Mouse (Mus musculus) CD4-positive helper T cell, adult 2 months (primary cell): ENCODE measurements around the gene Nipal4.

Source experiments
- DNase-seq: peaks from one replicate; pipeline ENCODE4 v3.0.0-alpha.2; 2012; ENCODE audit warnings: low read depth, missing footprints, low spot score

Gene Nipal4

GRCm38 (mm10) chr11:46168506-46168905, 2.2 kb upstream of the Nipal4 start:
- DNase-seq = no peak

DNA sequence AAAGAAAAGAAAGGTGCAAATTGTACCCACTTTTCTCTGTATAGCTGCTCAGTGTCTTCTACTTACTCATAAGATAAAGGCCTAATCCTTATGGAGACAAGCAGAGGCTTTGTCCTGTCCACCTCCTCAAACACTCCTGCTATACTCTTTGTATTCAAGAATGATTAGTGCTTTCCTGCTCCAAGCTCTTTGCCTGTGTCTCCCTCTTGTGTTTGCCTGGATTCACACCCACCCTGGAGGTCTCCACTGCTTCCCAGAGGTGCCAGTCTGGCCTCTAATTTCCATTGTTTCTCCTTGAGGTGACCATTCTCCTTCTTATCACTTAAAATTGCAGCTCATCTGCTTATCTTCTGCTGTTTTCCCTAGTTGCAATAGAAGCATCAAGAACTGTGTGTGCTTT, 8.8 kb downstream of the Nipal4 start:
- no peak for DNase-seq

DNA sequence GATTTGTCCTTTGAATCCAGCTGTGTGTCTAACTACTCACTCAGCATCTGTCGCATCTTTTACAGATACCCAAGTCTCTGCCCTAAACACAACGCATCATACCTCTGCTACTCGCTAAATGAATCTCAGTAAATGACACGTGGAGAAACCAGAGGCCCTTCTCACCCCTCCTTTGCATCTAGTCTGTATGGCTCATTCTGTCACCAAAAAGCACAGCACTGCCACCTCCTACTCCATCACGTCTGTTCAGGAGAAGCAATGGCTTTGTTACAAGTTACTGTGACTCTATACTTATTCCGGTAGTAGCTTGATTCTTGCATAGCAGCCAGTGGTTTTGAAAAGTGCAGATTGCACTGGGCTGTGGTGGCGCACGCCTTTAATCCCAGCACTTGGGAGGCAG, 9.4 kb downstream of the Nipal4 start:
- DNase-seq = no peak

DNA sequence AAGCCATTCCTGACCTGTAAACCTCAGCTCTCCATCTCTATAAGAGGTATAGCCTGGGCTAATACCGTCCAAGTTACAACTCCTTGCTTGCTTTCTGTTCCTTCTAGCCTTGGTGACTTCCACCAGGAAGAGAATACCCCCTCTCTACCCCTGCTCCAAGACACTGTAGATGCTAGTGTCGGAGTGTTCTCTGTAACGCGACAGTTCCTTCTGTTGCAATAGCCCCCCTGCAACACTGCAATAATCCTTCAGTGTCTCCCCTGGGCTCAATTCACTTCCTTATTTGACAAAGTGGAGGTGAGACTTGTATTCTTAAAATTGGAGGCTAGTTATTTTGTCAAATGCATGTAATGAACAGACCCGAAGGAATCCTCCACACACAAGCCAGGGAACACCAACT, 19.7 kb downstream of the Nipal4 start:
- no peak for DNase-seq

DNA sequence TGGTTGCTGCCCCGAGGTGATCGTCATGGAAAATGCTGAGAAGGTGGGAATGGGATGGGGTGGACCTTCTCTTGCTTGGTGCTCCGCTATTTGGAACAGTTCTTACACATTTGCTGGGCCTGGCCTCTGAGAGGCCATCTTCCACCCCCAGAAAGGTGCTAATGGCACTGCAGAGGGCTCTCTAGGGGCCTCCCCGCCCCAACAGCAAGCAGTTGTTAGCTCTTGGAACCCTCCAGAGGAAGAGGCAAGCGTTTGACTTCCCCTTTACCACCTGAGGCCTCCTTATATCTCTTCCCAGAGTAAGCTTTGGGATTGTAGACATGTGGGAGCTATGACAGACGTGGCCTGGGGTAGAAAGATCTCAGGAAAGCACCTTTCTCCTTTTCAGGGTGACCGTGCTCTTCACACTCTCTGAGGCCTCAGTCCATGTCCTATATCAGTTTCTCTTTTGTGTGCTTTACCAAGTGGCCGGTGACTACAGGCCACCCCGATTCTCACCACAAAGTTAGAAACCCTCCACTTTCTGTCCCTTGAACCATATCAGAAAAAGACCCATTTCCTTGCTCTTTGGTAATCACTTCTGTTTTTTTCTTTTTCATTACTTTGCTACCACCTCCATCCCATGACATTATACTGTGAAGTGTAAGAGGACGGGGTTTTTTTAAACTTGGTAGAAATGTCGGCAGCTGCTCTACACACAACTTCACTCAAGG, 21.0 kb downstream of the Nipal4 start:
- no peak for DNase-seq

DNA sequence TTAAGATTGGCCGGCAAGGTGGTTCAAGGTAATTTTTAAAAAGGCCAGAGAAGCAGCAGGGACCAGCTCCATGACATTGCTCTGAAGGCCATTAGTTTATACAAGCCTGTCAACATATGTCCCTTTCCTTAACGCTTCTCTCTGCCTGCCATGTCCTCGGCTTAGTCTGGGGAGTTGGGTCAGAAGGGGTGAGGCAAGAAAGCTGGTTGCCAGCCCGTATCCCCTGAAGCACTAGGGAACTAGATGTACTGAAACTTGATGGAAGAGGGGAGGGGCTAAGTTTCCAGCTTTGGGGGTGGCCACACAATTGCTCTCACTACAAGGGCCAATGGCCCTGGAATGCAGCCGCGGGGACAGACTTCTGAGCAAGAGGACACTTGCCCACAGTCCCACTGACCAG, 23.0 kb downstream of the Nipal4 start:
- DNase-seq = no peak

- DNase-seq = peak; percentile 74
Measured at GRCm38 (mm10) chr11:46134899-46135298, 31.4 kb downstream of the Nipal4 start.

DNA sequence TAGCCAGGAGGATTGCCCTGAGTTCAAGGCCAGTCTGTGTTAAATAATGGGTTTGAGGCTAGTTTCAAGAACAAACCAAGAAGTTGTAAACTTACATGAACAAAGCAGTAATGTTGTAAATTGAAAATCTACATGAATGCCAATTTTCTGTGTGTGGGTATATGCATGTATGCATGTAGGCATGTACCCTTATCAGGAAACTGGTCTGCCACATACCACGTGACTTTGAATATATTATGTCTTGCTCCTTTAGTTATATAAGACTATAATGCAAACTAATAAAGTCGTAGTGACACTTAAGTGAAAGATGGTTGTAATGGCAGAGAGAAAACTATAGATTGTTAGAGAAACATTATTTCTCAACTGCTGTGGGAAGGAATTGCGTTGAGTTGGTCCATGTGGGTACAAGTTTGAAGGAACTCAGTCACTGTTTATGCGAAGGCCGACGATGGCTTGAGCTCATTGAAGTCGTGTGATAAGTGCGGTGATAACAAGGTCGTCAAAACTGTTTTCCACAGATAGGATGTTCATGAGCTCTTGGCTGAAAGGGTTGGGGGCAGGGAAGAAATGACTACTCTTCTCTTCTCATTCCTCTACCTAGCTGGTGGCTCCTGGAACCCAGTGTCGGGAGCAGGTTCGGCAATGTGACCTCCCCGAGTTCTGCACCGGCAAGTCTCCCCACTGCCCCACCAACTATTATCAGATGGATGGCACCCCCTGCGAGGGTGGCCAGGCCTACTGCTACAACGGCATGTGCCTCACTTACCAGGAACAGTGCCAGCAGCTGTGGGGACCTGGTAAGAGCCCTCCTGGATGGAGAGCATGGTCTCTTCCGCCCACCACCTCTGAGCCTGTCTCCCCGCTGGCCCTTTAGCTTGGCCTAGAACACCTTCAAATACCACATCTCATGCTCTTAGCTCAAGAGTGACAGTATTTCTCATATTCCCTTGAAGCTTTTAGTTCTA, 35.0 kb downstream of the Nipal4 start:
- DNase-seq = no peak

DNA sequence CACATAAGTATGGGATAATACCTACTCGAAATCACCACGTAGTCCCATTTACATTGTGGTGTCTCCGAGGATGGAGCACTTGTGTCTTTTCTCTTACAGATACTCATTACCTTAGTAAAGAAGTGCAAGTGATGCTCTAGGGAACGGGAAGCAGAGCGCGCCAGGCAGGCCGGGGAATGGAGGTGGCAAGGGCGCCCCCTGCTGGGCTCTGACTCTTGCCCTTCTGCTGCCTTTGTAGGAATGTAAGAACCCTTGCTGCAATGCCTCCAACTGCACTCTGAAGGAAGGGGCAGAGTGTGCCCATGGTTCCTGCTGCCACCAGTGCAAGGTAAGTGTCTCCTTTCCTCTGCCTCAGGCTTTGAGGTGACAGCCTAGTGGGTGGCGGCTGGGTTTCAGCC, 37.8 kb downstream of the Nipal4 start:
- peak; percentile 82 for DNase-seq

DNA sequence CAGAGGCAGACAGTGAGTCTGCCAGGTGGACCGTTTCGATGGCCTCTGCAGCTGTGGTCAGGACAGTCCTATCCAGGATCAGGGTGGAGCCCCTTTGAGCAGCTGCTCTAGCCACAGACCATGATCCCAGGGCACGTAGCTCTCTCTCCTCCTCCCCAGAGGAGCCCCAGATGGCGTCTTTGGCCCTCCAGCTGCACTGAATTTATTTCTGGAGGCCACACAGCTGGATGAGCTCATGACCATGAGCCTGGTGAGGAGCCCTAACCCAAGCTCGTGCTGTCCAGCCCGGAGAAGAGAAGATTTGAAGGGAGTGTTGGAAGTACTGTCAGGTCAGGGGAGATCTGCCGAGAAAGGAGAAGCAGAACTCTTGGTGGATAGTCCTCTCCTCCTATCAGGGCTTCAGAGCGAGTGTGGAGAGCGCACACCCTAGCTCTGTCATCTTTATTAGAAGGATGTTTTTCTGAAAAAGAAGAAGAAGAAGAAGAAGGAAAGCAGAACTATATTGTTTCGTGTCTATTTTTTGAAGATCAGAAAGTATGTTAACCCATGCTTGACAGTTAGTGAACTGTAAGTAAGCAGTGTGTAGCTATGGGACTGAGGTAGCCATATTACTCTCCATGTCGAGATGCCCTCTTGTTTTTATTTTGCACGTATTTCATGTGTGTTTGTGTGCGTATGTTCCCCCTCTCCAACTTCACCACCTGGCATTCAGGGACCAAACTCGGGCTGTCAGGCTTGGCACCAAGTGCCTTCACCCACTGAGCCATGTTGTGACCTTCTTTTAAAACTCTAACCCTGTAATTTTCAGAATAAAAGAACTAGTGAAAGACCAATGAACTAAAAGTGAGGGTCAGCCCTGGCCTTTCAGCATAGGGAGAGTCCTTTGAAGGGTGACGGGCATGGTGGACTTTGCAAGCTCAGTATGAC, 38.4 kb downstream of the Nipal4 start:
- DNase-seq = peak; percentile 20

DNA sequence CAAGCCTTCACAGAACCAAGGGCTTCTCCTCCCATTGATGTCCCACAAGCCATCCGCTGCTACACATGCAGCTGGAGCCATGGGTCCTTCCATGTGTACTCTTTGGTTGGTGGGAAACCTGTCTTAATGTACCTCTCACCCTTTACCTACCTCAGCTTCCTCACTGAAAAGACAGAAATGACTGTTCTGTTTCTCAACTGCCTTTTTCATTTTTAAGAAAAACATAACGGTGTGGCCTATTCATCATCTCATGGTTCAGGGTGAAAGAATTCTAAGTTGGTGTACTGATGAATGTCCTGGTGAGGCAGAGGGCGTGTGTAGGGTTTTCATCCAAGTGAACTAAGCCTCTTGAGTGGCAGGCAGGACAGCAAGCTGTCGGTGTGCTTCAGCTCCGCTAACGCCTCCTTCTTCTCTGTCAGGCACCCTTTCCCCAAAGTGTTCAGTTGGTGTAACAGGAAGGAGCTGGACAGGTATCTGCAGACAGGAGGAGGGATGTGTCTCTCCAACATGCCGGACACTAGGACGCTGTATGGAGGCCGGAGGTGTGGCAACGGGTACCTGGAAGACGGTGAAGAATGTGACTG, 39.4 kb downstream of the Nipal4 start:
- peak; percentile 31 for DNase-seq

GRCm38 (mm10) chr11:46126317-46126716, 40.0 kb downstream of the Nipal4 start:
- peak; percentile 34 for DNase-seq

- peak; percentile 30 for DNase-seq
Measured at GRCm38 (mm10) chr11:46125835-46126229, 40.5 kb downstream of the Nipal4 start.

- no peak for DNase-seq
Measured at GRCm38 (mm10) chr11:46125093-46125834, 41.0 kb downstream of the Nipal4 start.

- DNase-seq = no peak
Measured at GRCm38 (mm10) chr11:46123328-46123866, 42.9 kb downstream of the Nipal4 start.

- no peak for DNase-seq
Measured at GRCm38 (mm10) chr11:46122875-46123274, 43.4 kb downstream of the Nipal4 start.

DNA sequence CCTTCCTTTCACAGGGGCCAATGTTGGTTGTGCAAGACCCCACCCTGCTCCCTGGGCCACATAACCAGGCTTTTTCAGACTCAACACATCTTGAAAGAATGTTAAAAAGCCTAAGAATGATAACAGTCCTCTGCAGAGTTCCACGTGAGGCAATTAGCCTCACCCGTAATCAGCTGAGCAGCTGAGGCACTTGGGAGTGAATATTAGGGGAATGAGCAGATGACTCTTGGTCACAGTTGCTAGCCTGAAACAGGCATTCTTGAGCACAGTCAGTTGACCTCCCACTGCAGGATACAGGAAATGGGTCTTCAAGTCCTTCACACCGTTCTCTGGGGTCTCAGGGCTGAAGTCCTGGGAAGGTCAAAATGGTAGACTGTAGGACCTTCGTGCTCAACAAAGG, 44.6 kb downstream of the Nipal4 start:
- no peak for DNase-seq

- DNase-seq = no peak
Measured at GRCm38 (mm10) chr11:46120084-46120483, 46.2 kb downstream of the Nipal4 start.

GRCm38 (mm10) chr11:46119624-46120023, 46.7 kb downstream of the Nipal4 start:
- DNase-seq = no peak

DNA sequence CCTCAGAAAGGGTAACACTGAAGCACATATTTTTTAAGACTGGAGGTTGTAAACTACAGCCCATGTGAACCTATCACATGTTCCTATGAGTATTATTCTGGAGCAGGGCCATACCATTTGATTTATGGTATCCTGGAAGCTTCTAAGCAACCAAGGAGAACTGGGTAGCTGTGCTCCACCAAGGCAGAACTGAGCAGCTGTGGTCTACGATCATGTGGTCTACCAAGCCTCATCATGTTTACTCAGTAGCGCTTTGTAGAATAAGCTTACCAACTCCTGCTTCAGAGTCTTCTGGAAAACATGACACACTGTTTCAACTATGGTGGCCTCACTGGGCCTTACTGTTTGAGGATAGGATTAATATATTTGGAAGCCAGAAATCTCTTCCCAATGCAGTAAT, 49.8 kb downstream of the Nipal4 start:
- DNase-seq = no peak
